Mouse (Mus musculus): Measurements from ENCODE around the gene Acnat2. TPM values are rescaled to one million over a fixed set of nuclear protein-coding genes. Genes with fewer than 3 reads are reported as not detected.
"Not testable (repeated sequence)": the region's sequence is repeated elsewhere in the genome, so short reads cannot be mapped to it uniquely, and the experiment has no call there.

The Acnat2 gene
- polyA plus RNA-seq (2015; fragmentation: Nextera tagmentation; extraction: Ambion mirVana) = 2.0 and 2.3 TPM in 2 replicates

DNA sequence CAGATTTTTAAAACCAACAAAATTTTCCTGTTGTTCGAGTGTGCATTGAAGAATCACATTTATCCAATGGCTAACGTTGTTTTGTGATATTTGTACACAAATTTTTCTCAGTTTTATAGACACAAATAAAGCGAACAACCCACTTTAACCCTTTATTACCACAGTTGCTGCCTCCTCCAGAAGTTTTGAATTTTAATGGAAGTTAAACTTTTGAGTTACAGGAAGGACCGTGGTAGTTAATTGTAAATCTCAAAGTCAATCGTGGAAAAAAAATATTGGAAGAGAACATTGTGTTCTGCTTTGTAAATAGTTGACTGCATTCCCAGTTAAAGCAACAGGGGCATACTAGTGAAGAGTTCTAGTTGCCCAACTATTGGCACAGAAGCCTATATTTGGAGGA, at the start of gene Acnat2:
Gene Acnat2 (minus strand): TSS at position 195 of the 400 bp plus-strand sequence.
- not testable (repeated sequence) for ATAC-seq (ENCODE audit: low FRiP score, low TSS enrichment); H3K9me3 ChIP-seq (ENCODE audit: low read length); H3K27me3 ChIP-seq (ENCODE audit: insufficient read depth, low read length); H3K4me1 ChIP-seq (ENCODE audit: insufficient read depth, low read length); H3K4me3 ChIP-seq (ENCODE audit: low read length); H3K9ac ChIP-seq (replicated peaks; ENCODE audit: low read length); H3K36me3 ChIP-seq (ENCODE audit: insufficient read depth, low read length); H3K4me2 ChIP-seq (replicated peaks; ENCODE audit: low read depth, low read length); H3K27ac ChIP-seq (ENCODE audit: low read length)
- 75% methylated on average over 5 of the region's 5 CpGs for WGBS

DNA sequence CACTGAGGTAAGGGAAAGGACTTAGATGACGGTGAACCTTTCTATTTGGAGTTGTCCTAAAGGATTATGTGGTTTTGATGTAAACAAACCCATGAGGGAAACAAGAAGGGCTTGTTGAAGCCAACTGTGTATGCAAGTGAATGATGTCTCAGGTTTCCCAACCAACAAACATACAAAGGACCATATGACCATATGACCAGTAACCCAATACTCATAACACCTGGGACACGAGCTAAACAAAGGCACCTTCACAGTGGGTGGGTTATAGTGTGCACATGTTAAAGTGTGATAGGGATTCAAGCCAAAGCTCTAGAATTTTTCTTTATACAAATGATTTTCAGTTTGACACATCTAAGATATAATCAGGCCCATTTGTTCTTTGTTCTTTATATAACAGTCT, 48.2 kb upstream of the Acnat2 start:
- Histone ChIP-seq H3K36me3 (ENCODE audit: insufficient read depth, low read length) (no peaks in the 10 kb centered on the region), H3K4me1 (ENCODE audit: insufficient read depth, low read length) (no peaks in the 10 kb centered on the region), H3K9me3 (ENCODE audit: low read length) (no peaks in the 10 kb centered on the region), H3K4me2 (replicated peaks; ENCODE audit: low read depth, low read length) (no peak overlapping the region), H3K27me3 (ENCODE audit: insufficient read depth, low read length) (no peaks in the 10 kb centered on the region), H3K4me3 (ENCODE audit: low read length) (no peak overlapping the region), H3K27ac (ENCODE audit: low read length) (no peak overlapping the region), H3K9ac (replicated peaks; ENCODE audit: low read length) (no peak overlapping the region)
- WGBS = 76% methylated on average over 2 of the region's 2 CpGs
- no peak for ATAC-seq (ENCODE audit: low FRiP score, low TSS enrichment)

DNA sequence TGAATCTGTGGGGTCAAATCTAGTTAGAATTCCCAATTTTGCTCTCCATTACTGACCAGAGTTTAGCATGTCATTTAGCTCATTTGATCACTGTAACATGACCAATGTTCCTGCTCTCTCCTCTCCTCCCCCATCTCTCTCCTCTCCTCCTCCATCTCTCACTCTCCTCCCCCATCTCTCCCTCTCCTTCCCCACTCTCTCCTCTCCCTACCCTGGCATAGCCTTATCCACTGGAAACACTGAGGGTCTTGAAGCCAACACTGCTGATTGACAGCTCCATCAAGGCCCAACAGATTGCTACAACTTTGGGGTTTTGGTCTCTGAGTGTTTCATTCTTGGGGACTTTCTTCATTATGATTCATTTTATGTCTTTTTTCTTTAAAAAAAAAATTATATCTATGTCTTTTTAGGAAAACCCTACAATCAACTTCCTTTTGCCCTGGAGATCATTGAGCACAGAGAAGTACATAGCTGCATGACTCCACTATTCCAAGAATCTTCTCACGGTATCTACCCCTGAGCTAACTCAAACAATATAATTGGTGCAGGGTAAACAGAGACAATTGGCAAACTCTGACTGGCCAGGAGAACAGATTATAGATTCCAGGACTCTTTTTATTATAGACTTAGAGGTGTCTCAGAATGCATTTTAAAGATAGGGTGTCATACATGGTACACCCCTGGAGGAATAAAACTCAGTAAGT, 44.0 kb upstream of the Acnat2 start:
- 78% methylated on average over 1 of the region's 1 CpGs for WGBS
- no peak for ATAC-seq (ENCODE audit: low FRiP score, low TSS enrichment)
- Histone ChIP-seq H3K36me3 (ENCODE audit: insufficient read depth, low read length) (no peaks in the 10 kb centered on the region), H3K9me3 (ENCODE audit: low read length) (no peaks in the 10 kb centered on the region), H3K27ac (ENCODE audit: low read length) (no peak overlapping the region), H3K4me1 (ENCODE audit: insufficient read depth, low read length) (no peaks in the 10 kb centered on the region), H3K4me2 (replicated peaks; ENCODE audit: low read depth, low read length) (no peak overlapping the region), H3K4me3 (ENCODE audit: low read length) (no peak overlapping the region), H3K9ac (replicated peaks; ENCODE audit: low read length) (no peak overlapping the region), H3K27me3 (ENCODE audit: insufficient read depth, low read length) (no peaks in the 10 kb centered on the region)

DNA sequence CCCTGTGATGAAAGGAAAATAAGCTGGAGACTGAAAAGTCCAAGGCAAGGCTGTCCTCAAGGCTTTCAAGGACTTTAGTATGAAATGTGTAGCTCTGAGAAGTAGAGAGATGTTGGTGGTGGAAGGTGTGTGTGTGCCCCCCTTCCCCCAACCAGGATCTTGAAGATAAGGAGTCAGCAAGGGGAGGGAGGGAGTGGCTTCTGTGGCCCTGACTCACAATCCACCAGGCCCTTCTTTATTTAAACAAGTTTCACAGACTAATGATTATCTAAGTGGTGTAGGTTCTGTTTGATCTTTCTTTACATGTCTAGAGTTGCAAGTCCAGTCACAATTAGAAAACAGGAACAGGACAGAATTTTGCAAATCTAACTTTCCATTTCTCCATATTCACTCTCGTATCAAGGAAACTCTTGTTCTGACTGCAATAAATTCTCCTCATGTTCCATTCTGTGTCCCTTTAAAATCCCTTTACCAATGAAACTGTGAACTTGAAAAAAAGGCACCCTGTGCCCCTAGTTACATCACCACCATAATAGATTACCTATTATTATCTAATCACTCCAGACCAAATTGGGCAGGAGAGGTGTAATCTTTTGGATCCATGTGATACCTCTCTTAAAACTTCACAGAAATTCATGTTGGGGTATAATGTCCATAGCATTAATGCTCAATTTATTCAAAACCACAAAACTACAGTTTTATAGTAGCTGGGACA, 43.3 kb upstream of the Acnat2 start:
- not testable (repeated sequence) for H3K9me3 ChIP-seq (ENCODE audit: low read length); H3K9ac ChIP-seq (replicated peaks; ENCODE audit: low read length); ATAC-seq (ENCODE audit: low FRiP score, low TSS enrichment); H3K4me1 ChIP-seq (ENCODE audit: insufficient read depth, low read length); H3K27me3 ChIP-seq (ENCODE audit: insufficient read depth, low read length); H3K4me2 ChIP-seq (replicated peaks; ENCODE audit: low read depth, low read length); H3K36me3 ChIP-seq (ENCODE audit: insufficient read depth, low read length); H3K4me3 ChIP-seq (ENCODE audit: low read length); H3K27ac ChIP-seq (ENCODE audit: low read length)
- 80% methylated on average over 1 of the region's 1 CpGs for WGBS

DNA sequence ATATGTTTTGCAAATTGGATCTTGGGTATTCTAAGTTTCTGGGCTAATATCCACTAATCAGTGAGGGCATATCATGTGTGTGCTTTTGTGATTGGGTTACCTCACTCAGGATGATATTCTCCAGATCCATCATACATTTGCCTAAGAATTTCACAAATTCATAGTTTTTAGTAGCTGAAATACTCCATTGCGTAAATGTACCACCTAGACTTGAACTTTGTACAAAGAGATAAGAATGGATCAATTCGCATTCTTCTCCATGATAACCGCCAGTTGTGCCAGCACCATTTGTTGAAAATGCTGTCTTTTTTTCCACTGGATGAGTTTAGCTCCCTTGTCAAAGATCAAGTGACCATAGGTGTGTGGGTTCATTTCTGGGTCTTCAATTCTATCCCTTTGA, 29.0 kb upstream of the Acnat2 start:
- H3K36me3 ChIP-seq (ENCODE audit: insufficient read depth, low read length); H3K27me3 ChIP-seq (ENCODE audit: insufficient read depth, low read length); ATAC-seq (ENCODE audit: low FRiP score, low TSS enrichment); H3K9me3 ChIP-seq (ENCODE audit: low read length); H3K4me2 ChIP-seq (replicated peaks; ENCODE audit: low read depth, low read length); H3K4me3 ChIP-seq (ENCODE audit: low read length); H3K4me1 ChIP-seq (ENCODE audit: insufficient read depth, low read length); H3K27ac ChIP-seq (ENCODE audit: low read length); H3K9ac ChIP-seq (replicated peaks; ENCODE audit: low read length): not testable (repeated sequence)
- 94% methylated on average over 3 of the region's 3 CpGs for WGBS

DNA sequence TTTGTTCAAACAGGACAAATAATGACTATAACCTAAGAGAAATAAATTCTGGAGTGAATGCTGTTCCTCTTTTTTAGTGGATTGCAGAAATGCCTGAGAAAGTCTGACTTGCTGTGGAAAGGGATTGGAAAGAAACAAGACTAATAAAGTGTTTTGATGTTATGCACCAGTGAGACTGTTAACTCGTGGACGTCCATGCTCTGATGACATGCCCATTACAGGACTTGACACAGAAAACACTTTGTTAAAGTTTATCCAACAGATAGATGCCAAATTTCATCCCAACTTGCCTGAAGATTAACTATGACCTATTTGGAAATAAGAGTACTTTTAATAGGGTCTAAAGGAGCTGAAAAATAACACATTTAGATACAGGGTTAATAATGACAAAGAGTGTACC, 2.2 kb upstream of the Acnat2 start:
- H3K27ac ChIP-seq (ENCODE audit: low read length); H3K4me3 ChIP-seq (ENCODE audit: low read length); H3K4me2 ChIP-seq (replicated peaks; ENCODE audit: low read depth, low read length); H3K36me3 ChIP-seq (ENCODE audit: insufficient read depth, low read length); H3K9ac ChIP-seq (replicated peaks; ENCODE audit: low read length); H3K4me1 ChIP-seq (ENCODE audit: insufficient read depth, low read length); H3K9me3 ChIP-seq (ENCODE audit: low read length); ATAC-seq (ENCODE audit: low FRiP score, low TSS enrichment); H3K27me3 ChIP-seq (ENCODE audit: insufficient read depth, low read length): not testable (repeated sequence)
- 28% methylated on average over 2 of the region's 2 CpGs for WGBS

DNA sequence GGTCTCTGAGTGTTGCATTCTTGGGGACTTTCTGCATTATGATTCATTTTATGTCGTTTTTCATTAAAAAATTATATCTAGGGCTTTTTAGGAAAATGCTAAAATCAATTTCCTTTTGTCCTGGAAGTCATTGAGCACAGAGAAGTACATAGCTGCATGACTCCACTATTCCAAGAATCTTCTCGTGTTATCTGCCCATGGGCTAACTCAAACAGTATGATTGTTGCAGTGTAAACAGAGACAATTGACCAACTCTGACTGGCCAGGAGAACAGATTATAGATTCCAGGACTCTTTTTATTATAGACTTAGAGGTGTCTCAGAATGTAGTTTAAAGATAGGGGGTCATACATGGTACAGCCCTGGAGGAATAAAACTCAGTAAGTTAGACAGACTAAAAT, 21.1 kb downstream of the Acnat2 start:
- Histone ChIP-seq H3K4me2 (replicated peaks; ENCODE audit: low read depth, low read length) (no peak overlapping the region), H3K36me3 (ENCODE audit: insufficient read depth, low read length) (no peaks in the 10 kb centered on the region), H3K27ac (ENCODE audit: low read length) (no peak overlapping the region), H3K27me3 (ENCODE audit: insufficient read depth, low read length) (no peaks in the 10 kb centered on the region), H3K4me1 (ENCODE audit: insufficient read depth, low read length) (no peaks in the 10 kb centered on the region), H3K4me3 (ENCODE audit: low read length) (no peak overlapping the region), H3K9ac (replicated peaks; ENCODE audit: low read length) (no peak overlapping the region), H3K9me3 (ENCODE audit: low read length) (no peaks in the 10 kb centered on the region)
- WGBS = 60% methylated on average over 2 of the region's 2 CpGs
- no peak for ATAC-seq (ENCODE audit: low FRiP score, low TSS enrichment)

DNA sequence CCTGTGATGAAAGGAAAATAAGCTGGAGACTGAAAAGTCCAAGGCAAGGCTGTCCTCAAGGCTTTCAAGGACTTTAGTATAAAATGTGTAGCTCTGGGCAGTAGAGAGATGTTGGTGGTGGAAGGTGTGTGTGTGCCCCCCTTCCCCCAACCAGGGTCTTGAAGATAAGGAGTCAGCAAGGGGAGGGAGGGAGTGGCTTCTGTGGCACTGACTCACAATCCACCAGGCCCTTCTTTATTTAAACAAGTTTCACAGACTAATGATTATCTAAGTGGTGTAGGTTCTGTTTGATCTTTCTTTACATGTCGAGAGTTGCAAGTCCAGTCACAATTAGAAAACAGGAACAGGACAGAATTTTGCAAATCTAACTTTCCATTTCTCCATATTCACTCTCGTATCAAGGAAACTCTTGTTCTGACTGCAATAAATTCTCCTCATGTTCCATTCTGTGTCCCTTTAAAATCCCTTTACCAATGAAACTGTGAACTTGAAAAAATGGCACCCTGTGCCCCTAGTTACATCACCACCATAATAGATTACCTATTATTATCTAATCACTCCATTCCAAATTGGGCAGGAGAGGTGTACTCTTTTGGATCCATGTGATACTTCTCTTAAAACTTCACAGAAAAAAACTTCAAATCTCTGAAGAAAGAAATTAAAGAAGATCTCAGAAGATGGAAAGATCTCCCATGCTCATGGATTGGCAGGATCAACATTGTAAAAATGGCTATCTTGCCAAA, 24.2 kb downstream of the Acnat2 start:
- not testable (repeated sequence) for ATAC-seq (ENCODE audit: low FRiP score, low TSS enrichment); H3K27me3 ChIP-seq (ENCODE audit: insufficient read depth, low read length); H3K4me3 ChIP-seq (ENCODE audit: low read length); H3K4me1 ChIP-seq (ENCODE audit: insufficient read depth, low read length); H3K36me3 ChIP-seq (ENCODE audit: insufficient read depth, low read length); H3K4me2 ChIP-seq (replicated peaks; ENCODE audit: low read depth, low read length); H3K27ac ChIP-seq (ENCODE audit: low read length); H3K9me3 ChIP-seq (ENCODE audit: low read length); H3K9ac ChIP-seq (replicated peaks; ENCODE audit: low read length)
- WGBS = 53% methylated on average over 1 of the region's 2 CpGs

DNA sequence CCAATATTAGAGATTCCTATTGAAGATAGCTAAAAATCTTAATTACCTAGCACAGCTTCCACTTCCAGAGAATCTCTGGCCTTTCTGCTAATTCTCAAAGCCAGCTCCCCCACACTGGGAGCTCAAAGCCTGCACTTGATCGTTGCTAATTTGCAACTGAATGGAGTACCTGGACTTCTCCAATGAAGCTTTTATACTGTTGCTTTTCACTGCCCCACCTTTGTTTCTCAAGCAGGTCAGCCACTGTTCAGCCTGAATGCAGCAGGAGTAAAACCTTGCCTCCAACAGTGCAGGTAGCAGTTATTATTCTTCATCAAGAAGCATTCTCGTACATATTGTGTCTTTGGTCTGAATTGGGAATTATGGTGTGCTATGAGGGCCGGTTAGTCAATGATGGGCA, 39.9 kb downstream of the Acnat2 start:
- not testable (repeated sequence) for ATAC-seq (ENCODE audit: low FRiP score, low TSS enrichment); H3K4me3 ChIP-seq (ENCODE audit: low read length); H3K4me1 ChIP-seq (ENCODE audit: insufficient read depth, low read length); H3K36me3 ChIP-seq (ENCODE audit: insufficient read depth, low read length); H3K4me2 ChIP-seq (replicated peaks; ENCODE audit: low read depth, low read length); H3K27me3 ChIP-seq (ENCODE audit: insufficient read depth, low read length); H3K9ac ChIP-seq (replicated peaks; ENCODE audit: low read length); H3K27ac ChIP-seq (ENCODE audit: low read length)
- H3K9me3 ChIP-seq (ENCODE audit: low read length) = peaks cover 16% of the 10 kb centered on the region
- WGBS = 80% methylated on average over 3 of the region's 3 CpGs

DNA sequence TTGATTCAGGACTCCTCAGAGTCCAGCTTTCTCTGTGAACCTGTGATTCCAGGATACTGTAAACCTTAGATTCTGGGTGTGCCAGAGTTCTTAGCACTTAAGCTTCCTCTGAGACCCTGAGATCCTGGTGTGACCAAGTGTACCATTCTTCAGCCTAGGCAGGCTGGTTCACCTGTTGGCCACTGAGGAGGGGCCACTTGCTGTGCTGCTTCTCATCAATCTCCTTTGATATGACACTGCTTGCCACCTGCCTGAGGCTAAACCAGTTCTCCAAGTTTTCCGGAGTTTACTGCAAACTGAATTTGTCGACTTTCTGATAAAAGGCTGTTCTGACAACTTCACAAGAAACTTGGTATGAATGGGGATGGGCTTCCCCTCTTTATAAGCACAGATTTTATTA, 50.9 kb downstream of the Acnat2 start:
- no peak overlapping the region for H3K4me2 ChIP-seq (replicated peaks; ENCODE audit: low read depth, low read length)
- no peak overlapping the region for H3K9ac ChIP-seq (replicated peaks; ENCODE audit: low read length)
- WGBS = 69% methylated on average over 2 of the region's 2 CpGs
- no peaks in the 10 kb centered on the region for H3K4me1 ChIP-seq (ENCODE audit: insufficient read depth, low read length)
- no peaks in the 10 kb centered on the region for H3K36me3 ChIP-seq (ENCODE audit: insufficient read depth, low read length)
- ATAC-seq (ENCODE audit: low FRiP score, low TSS enrichment) = no peak
- H3K9me3 ChIP-seq (ENCODE audit: low read length) = no peaks in the 10 kb centered on the region; the same call in 1 of the 2 replicates
- H3K27ac ChIP-seq (ENCODE audit: low read length) = no peak overlapping the region
- no peak overlapping the region for H3K4me3 ChIP-seq (ENCODE audit: low read length)
- no peaks in the 10 kb centered on the region for H3K27me3 ChIP-seq (ENCODE audit: insufficient read depth, low read length)

Measured in kidney, embryonic 16.5 days (tissue).